Mouse (Mus musculus) adrenal gland, postnatal 4 days (tissue): Measurements from ENCODE around the gene Dedd. TPM values are rescaled to one million over a fixed set of nuclear protein-coding genes. Genes with fewer than 3 reads are reported as not detected.

Experiments
- DNase-seq, 2 experiments: peaks; one replicate each; pipeline ENCODE4 v3.0.0; 2021 to 2022; ENCODE audit warnings: low spot score in 2 of 2, mixed read lengths in 2 of 2
- total RNA-seq, 2 experiments: library from RNA; stranded (reverse); gene quantifications; 2 replicates each; pipeline ENCODE4 v1.2.3; 2021

Dedd gene
- total RNA-seq, 2 experiments from 2014 or later, result 41.2 to 43.1 TPM

DNA sequence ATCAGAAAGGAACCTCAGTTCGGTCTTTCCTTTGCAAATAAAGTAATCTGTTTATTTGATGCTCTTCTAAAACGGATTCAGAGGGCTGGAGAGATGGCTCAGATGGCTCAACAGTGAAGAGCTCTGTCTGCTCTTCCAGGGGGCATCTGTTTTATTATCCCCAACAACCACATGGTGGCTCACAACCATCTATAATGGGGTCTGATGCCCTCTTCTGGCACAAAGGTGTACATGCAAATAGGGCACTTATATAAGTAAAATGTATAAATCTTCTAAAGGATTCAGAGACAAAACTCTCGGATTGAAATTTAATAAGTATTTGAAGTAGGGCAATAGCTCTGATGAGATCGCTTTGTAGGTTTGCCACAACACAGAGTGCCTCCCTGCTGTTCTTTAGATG is 29.5 kb downstream of the Dedd start:
- DNase-seq, result no peak

DNA sequence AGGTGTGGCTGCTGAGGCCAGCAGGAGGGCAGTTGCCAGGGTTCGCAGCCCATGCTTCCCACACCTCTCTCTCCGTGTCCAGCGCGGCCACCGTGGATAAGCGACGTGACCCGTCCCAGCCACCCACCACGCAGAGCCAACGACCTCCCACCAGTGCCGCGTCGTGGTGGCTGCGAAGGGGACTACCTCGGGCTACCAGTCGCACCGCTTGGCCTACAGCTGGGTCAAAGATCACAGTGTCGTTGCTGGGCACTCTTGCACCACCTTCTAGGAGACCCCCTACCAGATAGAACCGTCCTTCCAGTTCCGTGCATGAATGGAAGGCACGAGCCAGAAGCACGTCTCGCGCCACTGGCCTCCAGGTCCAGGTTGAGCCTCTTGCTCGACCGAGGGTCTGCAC is 31.3 kb downstream of the Dedd start:
- no peak for DNase-seq

DNA sequence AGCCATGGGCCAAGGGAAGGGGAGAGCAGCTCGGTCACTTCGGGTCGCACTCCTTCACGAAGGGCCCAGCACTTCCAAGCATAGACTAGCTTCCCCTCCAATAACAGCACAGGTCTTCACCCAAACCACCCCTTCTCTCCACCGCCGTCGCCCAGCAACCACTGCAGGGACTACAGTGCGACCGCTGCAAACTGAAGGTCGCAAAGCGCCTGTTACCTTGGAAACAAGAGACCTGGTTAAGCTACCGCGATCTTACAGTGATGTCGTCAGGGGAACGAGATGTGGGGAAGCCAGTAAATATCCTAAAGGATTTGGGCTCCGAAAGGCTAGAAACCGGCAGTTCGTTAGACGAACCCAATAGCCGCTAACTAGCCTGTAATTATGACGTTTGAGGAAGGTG is 31.7 kb downstream of the Dedd start, which contains the start of gene Klhdc9:
Gene Klhdc9 (minus strand): TSS at position 143 of the 400 bp plus-strand sequence.
- DNase-seq, result peak; percentile 75 to 86

DNA sequence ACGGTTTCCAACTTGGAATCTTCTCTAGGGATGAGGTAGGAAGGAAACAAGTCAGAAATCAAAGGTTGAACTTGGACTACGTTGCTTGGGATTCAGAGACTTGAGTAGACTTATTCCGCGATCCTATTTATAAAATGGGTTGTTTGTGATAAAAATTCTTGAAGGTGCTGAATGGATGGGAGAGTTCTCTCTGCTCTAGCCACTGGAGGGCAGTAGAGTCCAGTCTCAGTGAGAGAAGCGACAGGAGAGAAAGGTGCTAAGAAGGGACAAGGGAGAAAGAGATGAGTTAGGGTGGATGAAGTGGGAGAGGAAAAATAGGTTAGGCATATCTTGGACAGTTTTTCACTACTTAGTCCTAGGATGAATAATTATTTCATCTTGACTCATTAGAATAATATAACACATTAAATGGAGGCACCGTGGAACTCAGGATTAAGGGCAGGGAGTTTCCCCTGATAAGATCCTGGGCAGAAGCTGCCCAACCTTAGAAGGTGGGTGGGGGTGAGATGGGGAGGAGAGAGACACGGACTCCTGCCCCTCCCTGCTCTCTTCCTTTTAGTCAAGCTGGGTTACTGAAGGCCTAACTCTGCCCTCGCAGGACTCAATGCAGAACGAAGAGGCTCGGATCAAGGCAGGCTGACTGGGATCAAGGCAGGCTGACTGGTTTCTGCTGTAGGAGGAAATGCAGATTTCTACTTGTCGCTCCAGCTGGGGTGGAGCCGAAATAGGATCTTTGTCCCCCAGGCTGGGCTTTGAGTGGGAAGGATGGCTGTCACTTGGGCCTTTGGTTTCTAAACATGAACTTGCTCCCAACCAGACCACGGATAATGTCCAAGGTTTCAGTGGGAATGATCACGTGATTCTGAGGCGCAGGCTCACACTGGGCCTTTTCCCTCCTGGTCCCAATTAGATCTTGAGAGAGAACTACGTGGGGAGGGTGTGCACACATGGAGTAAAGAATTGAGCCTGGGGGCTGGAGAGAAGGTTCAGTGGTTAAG is 32.5 kb downstream of the Dedd start:
- DNase-seq, result no peak

DNA sequence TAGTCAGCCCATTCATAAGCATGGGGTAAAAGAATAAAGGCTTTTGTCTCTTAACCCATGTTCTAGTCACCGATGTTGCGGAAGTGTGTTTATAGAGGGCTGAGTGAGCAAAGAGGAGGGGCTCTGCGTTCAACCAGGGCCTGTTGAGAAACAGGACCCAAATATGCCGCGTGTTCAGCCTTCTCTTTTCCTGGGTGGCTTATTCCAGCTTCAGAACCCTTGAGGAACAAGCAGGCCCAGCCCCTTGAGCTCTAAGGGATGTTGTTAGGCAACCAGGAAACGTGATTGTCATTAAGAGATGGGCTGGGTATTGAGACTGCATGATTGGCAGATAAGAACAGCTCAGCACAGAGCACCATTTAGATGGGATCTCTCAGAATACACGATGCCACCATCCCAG is 37.0 kb downstream of the Dedd start:
- DNase-seq, result no peak

DNA sequence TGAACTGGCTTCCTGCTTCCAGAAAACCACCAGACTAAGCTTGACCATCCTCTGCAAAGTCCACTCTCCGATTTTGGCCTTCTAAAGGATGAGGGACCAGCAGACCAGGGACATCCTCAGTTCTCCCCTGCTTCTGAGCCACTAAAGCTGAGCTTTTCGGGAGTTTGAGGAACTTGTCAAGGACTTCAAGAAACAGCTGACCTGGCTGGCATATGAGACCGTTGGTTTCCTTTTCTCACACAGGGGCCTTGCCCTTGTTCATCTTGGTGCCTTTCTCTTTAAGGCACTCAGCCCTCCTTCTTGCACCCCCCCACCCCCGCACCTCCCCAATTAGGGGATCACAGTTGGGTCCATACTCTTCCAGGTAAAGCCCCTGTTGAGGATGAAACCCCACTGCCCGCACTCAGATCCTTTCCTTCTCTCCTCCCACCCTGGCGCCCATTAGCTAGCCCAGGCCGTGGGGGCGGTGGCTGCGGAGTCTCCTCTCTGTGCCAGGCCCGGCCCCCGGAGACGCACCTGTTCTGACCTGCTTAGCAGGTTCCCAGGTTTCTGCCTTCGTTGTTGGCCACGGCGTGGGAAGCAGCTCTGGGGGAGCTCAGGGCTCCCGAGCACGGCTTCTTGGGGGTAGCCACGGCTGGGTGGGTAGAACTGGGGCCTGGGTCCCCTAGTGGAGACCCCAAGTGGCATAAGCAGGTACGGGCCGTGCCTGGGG is 41.1 kb downstream of the Dedd start, which contains the start of gene Nectin4:
Gene Nectin4 (plus strand): TSS at position 255 of the 712 bp plus-strand sequence.
- no peak for DNase-seq

DNA sequence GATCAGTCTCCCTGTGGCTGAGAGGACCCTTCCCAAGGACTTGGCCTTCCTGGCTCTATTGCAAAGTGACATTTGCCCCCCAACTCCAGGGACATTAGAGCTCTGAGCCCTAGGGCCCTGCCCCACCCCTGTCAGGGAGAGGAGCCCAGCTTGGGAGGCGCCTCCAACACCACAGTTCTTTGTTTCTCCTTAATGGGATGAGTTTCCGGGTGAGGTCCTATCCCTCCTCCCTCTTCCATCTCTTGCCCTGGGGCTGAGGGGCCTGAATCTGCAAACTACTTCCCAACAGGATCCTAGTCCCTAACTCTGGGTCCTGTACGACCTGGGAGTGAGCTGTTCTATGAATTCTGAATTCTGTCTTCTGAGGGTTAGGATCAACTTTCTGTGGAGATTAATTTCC is 43.9 kb downstream of the Dedd start:
- DNase-seq, result no peak

DNA sequence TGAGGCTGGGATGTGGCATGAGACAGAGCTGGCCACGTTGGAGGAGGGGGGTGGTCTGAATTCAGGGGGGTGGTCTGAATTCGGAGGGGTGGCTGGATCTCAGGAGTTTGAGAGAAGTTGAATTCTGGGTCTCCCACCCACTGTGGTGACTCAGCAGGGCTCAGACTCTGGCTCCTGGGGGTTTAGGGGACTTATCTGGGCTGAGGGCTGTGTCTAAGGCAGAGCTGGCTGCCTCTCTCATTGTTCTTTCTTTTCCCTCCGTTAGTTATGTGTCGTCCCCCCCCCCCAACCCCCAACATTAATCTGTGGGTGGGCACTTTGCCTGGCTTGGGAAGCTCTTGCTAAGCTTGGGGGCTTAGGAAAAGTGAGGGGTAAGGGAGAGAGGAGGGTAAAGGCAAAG is 45.0 kb downstream of the Dedd start:
- no peak for DNase-seq

DNA sequence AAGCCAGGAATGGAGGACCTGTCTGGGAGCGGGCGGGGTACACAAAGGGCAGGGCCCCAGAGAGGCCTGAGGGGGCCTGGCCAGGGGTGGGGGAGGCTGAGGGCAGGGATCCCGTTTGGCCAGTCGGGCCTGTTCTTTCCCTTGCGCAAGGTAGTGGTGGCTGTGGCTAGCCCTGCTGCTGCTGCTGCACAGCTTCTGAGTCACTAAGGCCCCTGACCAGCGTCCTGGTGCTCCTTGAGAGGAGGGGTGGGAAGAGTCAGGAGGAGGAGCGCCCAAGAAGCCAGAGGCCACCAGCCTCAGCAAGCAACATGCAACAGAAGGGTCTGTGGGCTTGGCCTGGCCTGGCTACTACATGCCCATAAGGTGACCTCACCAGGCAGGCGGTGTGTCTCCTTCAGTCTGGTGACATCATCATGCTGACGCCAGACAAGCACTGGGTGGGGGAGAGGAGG is 46.7 kb downstream of the Dedd start:
- DNase-seq, result no peak

DNA sequence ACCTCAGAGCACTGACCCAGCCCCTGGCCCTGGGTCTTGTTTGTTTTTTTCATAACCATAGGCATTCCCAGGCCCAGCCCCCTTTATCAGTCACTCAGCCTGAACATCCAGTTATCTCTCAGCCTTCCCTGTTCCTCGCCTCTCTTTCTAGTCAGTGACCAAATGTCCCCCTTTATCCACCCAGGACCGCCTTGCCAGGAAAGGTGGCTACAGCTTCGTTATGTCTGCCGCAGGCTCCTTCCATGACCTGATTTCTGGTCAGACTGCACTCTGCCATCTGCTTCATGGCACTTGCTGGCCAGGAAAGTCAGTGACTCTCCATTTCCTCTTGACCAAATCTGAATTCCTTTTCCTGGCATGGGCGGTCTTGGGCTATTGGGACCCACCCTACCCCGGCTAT is 49.4 kb downstream of the Dedd start:
- DNase-seq, result no peak

DNA sequence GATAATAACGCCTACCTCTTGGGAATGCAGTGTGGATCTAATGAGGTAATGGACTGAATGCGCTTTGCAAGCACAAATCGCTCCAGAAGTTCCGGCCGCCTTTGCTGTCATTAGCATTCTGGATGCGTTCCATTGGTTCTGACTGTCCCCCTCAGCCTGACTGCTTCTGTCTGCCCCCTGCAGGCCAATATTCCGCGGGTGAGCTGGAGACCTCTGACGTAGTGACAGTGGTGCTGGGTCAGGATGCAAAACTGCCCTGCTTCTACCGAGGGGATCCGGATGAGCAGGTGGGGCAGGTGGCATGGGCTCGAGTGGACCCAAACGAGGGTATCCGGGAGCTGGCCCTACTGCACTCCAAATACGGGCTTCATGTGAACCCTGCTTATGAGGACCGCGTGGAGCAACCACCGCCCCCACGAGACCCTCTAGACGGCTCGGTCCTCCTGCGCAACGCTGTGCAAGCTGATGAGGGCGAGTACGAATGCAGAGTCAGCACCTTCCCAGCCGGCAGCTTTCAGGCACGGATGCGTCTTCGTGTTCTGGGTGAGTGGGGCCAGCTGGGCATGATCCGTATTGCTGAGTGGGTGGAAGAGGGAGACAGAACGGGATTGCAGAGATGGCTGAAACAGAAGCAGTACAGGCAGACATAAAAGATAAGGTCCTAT is 51.1 kb downstream of the Dedd start:
- DNase-seq, result peak; percentile 40 to 63

DNA sequence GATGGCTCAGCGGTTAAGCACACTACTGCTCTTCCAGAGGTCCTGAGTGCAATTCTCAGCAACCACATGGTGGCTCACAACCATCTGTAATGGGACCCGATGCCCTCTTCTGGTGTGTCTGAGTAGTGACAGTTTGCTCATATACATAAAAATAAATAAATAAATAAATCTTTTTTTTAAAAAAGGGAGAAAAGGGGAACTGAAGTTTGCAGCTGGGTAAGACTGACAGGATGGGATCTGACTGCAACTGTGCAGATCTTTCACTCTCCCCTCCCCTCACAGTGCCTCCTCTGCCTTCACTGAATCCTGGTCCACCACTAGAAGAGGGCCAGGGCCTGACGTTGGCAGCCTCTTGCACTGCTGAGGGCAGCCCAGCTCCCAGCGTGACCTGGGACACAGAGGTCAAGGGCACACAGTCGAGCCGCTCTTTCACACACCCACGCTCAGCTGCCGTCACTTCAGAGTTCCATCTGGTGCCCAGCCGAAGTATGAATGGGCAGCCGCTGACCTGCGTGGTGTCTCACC is 53.2 kb downstream of the Dedd start:
- no peak for DNase-seq

DNA sequence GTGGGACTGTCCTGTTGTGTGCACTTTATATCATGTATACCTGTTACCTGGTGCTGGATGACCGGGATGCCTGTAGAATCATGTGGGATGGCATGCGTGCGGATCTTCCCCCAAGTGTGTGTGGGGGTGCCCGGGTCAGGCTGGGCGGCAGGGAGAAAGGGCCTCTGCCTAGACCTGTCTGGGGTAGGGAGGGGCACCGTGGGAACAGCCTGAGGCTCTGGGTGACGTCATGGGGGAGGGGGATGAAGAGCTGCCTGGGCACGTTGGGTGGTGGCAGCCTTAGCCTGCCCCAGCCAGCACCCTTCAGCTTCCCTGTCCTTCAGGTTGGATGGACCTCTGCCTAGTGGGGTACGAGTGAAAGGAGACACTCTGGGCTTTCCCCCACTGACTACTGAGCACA is 55.4 kb downstream of the Dedd start:
- no peak for DNase-seq

DNA sequence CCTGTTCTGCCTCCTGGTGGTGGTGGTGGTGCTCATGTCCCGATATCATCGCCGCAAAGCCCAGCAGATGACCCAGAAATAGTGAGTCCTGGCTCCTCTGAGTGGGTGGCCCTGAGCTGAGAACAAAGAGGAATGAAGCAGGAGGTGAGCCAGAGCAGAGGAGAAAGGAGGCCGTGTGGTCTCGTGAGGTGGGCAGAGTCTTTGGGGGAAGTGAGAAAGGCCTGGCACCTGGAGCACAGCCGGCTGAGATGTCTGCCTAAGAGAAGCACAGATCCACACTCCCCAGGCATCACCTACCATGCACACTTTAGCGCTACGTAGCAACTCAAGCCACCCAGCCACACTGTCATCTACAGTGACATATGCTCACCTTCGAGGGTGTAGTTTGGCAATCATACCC is 56.2 kb downstream of the Dedd start:
- DNase-seq, result no peak

DNA sequence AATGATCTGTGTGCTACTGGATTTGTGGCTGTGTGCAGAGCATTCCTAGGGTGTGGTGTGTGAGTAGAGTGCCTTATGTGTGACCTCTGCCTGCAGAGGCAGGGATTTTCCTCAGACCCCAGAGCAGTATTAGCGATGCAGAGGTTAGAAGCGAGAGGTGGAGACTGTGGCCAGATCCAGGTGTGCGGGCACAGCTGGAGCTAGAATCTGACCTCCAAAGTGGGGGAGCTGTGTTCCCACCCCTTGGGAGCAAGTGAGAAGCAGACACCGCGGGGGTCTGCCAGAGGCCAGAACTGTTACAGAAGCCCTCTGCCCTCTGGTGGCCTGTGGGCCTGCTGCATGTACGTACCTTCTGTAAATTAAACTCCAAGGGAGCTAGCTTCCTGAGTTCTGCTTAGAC is 58.2 kb downstream of the Dedd start:
- no peak for DNase-seq

DNA sequence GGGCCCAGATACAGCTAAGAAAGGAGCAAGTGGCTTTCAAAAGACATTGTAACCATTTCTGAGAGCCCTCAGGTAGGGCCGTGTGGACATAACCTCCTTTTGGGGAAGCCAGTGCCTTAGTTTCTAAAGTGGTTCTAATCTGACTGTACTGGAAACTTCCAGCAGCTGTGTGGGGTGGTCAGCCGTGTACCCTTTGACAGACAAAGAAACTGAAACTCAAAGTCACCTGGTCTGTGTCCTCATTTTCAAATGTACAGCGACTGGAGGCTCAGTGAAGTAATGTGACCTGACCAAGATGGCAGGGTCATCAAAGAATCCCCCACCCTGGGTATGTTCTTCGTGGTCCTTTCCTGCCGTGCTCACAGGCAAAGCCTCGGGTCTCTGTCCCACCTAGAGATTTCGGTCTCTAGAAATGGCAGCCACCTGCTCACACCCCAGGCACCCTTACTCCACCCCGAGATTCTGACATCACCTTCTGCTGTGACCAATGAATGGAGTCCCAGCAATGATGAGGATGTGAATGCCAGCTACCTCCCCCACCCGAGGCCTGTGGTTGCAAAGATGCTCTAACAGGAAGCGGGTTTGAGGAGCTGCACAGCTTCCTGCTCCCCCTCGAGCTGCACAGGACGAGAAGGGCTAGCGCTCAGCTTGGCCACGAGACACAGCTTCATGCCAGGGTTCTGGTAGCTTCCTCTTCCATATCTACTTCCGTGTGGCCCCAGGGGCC is 59.6 kb downstream of the Dedd start, which contains the start of gene Arhgap30:
Gene Arhgap30 (plus strand): TSS at position 579 of the 727 bp plus-strand sequence.
- DNase-seq, result no peak

DNA sequence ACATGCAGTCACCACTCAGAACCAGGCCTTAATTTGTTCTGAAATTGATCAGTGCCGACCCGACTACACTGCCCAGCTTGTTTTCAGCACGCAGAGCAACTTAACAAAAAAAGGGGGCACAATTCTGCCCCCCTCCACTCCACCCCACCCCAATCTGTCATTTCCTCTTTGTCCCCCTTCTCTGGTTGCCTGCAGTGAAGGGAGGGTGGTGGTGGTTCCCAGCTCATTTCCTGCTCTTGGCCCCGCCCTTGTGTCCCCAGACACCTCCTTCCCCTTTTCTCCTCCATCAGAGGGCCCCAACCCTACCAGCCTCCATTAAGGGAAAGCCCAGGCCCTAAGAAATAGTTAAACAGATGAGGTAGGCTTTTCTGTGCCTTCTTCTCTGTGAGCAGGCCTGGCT is 61.2 kb downstream of the Dedd start:
- DNase-seq, result no peak
